9 mouse cellular contexts compared by ENCODE assay signal in genomic region chr8:45507634-45508321, GRCm38 (mm10). TPM values are rescaled to one million over a fixed set of nuclear protein-coding genes. Genes with fewer than 3 reads are reported as not detected.
DNase-seq lines count a peak whose midpoint lies in the region; ATAC-seq lines count a peak whose summit lies in the region.
"Had no signal": no experiment of that assay in that cellular context is flagged by ENCODE, and none has a peak within 500 bp of the region (broad histone marks: within the 10 kb centered on the region; RNA-seq: fewer than 3 reads in every experiment).

Gene Sorbs2, plus strand, starts transcription at chr8:45507788.

- no peaks in the 10 kb centered on the region for H3K36me3 ChIP-seq in lung, embryonic 16.5 days (ENCODE audit: control insufficient read depth, insufficient read depth, low read length)
- H3K36me3 ChIP-seq in forebrain, embryonic 10.5 days (replicated peaks): no peaks in the 10 kb centered on the region
- H3K36me3 ChIP-seq in heart, embryonic 13.5 days: no peaks in the 10 kb centered on the region
- no peaks in the 10 kb centered on the region for H3K36me3 ChIP-seq in neural tube, embryonic 12.5 days

- no peak within 1 kb of the TSS for H3K27ac ChIP-seq in lung, embryonic 16.5 days (ENCODE audit: low read length)
- peak within 1 kb of the TSS; percentile 81 for H3K27ac ChIP-seq in forebrain, embryonic 10.5 days
- H3K27ac ChIP-seq in heart, embryonic 13.5 days (replicated peaks): no peak within 1 kb of the TSS
- peak within 1 kb of the TSS; percentile 23 for H3K27ac ChIP-seq in neural tube, embryonic 12.5 days
- H3K27ac ChIP-seq: liver, embryonic 14.5 days had no signal

- no peak for ATAC-seq in lung, embryonic 16.5 days (ENCODE audit: low read depth)
- ATAC-seq in heart, embryonic 13.5 days (ENCODE audit: extremely low read depth, insufficient number of reproducible peaks, low FRiP score, low TSS enrichment): no peak
- peak; percentile 90 for ATAC-seq in neural tube, embryonic 12.5 days (ENCODE audit: low FRiP score, low read depth)

- peak within 1 kb of the TSS; percentile 31; the same call in 1 of the 2 replicates for H3K9ac ChIP-seq in lung, embryonic 16.5 days (ENCODE audit: low read length)
- peak within 1 kb of the TSS; percentile 62 for H3K9ac ChIP-seq in heart, embryonic 13.5 days
- H3K9ac ChIP-seq in neural tube, embryonic 12.5 days: peak within 1 kb of the TSS; percentile 62
- H3K9ac ChIP-seq: liver, embryonic 14.5 days had no signal

- DNase-seq in lung, postnatal 36 days: no peak
- peak; percentile 41 for DNase-seq in forebrain, embryonic 10.5 days (ENCODE audit: extremely low spot score, low spot score)
- peak; percentile 15 to 30 for DNase-seq in layer of hippocampus, postnatal 25 days (ENCODE audit: extremely low spot score in 1 of 2, low spot score in 1 of 2)
- no peak for DNase-seq in urinary bladder, postnatal 25 days (ENCODE audit: low spot score)
- no peak for DNase-seq in thymus, postnatal 36 days

- WGBS in lung, embryonic 16.5 days: 25% methylated on average over 16 of the region's 16 CpGs
- 3% methylated on average over 16 of the region's 16 CpGs for WGBS in forebrain, embryonic 10.5 days
- WGBS in heart, embryonic 13.5 days: 22% methylated on average over 16 of the region's 16 CpGs
- 8% methylated on average over 16 of the region's 16 CpGs for WGBS in neural tube, embryonic 12.5 days

- no peak within 1 kb of the TSS for H3K4me3 ChIP-seq in lung, embryonic 16.5 days (ENCODE audit: low read length)
- H3K4me3 ChIP-seq in forebrain, embryonic 10.5 days: peak within 1 kb of the TSS; percentile 51
- H3K4me3 ChIP-seq in heart, embryonic 13.5 days: peak within 1 kb of the TSS; percentile 33
- H3K4me3 ChIP-seq in neural tube, embryonic 12.5 days: peak within 1 kb of the TSS; percentile 41

- peak within 1 kb of the TSS; percentile 31; the same call in 1 of the 2 replicates for H3K4me2 ChIP-seq in lung, embryonic 16.5 days (ENCODE audit: low read depth, low read length)
- peak within 1 kb of the TSS; percentile 63 for H3K4me2 ChIP-seq in heart, embryonic 13.5 days
- peak within 1 kb of the TSS; percentile 56 for H3K4me2 ChIP-seq in neural tube, embryonic 12.5 days (replicated peaks)

- H3K4me1 ChIP-seq in lung, embryonic 16.5 days (replicated peaks; ENCODE audit: control insufficient read depth, insufficient read depth, low read length): 0 out of 2 replicates have a peak, but pooled peaks cover 4% of the 10 kb centered on the region
- peaks cover 20% of the 10 kb centered on the region for H3K4me1 ChIP-seq in forebrain, embryonic 10.5 days
- H3K4me1 ChIP-seq in heart, embryonic 13.5 days: peaks cover 7% of the 10 kb centered on the region
- no peaks in the 10 kb centered on the region for H3K4me1 ChIP-seq in neural tube, embryonic 12.5 days

- H3K9me3 ChIP-seq in lung, embryonic 16.5 days (ENCODE audit: control insufficient read depth, low read length): no peaks in the 10 kb centered on the region
- H3K9me3 ChIP-seq in forebrain, embryonic 10.5 days: no peaks in the 10 kb centered on the region
- H3K9me3 ChIP-seq in heart, embryonic 13.5 days: no peaks in the 10 kb centered on the region
- H3K9me3 ChIP-seq in neural tube, embryonic 12.5 days: no peaks in the 10 kb centered on the region

- no peaks in the 10 kb centered on the region for H3K27me3 ChIP-seq in lung, embryonic 16.5 days (ENCODE audit: control insufficient read depth, insufficient read depth, low read depth, low read length)
- H3K27me3 ChIP-seq in forebrain, embryonic 10.5 days (ENCODE audit: poor library complexity, severe bottlenecking): peaks cover 20% of the 10 kb centered on the region
- H3K27me3 ChIP-seq in heart, embryonic 13.5 days (replicated peaks): no peaks in the 10 kb centered on the region
- no peaks in the 10 kb centered on the region for H3K27me3 ChIP-seq in neural tube, embryonic 12.5 days (replicated peaks)

RNA-seq across cellular contexts. Expression of gene Sorbs2, which starts in this region (rescaled TPM):
- 19.2 and 23.9 TPM in 2 replicates for polyA plus RNA-seq in lung, embryonic 16.5 days (2015; fragmentation: Nextera tagmentation; extraction: Ambion mirVana)
- 35.8 and 48.3 TPM in 2 replicates for polyA plus RNA-seq in forebrain, embryonic 10.5 days (2016; fragmentation: Nextera tagmentation; extraction: Ambion mirVana)
- 334 and 345 TPM in 2 replicates for polyA plus RNA-seq in heart, embryonic 13.5 days (2015; fragmentation: Nextera tagmentation; extraction: Ambion mirVana)
- 100 to 1,000 TPM; 150 to 200 TPM for total RNA-seq in layer of hippocampus, postnatal 25 days (2021)
- polyA plus RNA-seq in neural tube, embryonic 12.5 days (2016; fragmentation: Nextera tagmentation; extraction: Ambion mirVana): 50.0 and 55.8 TPM in 2 replicates

Comparison
In these comparisons a context has a peak if more than half of its experiments do, and no peak if none do; other contexts are left out.
1. H3K27ac ChIP-seq: peak in forebrain, embryonic 10.5 days (single experiment) and neural tube, embryonic 12.5 days (single experiment); none in lung, embryonic 16.5 days (single experiment) and heart, embryonic 13.5 days (single experiment).
2. DNase-seq: peak in forebrain, embryonic 10.5 days (single experiment) and layer of hippocampus, postnatal 25 days (2 of 2); none in lung, postnatal 36 days (single experiment), urinary bladder, postnatal 25 days (single experiment) and thymus, postnatal 36 days (0 of 2).
3. Peak in every context shown above with its lines, with median percentiles within 50 percentile points of each other: H3K4me2 ChIP-seq and H3K9ac ChIP-seq.